Mouse (Mus musculus) left cerebral cortex, postnatal 25 days (tissue): ENCODE results near the gene Clpsl2. TPM values are rescaled to one million over a fixed set of nuclear protein-coding genes. Genes with fewer than 3 reads are reported as not detected.

Experiments
- DNase-seq, 2 experiments: peaks; one replicate each; pipeline ENCODE4 v3.0.0; 2022; ENCODE audit warnings: low spot score in 2 of 2, mixed read lengths in 1 of 2
- intact Hi-C: fragments of 180-260 bp; cut with DNase I; formaldehyde crosslinking; loops from one replicate; pipeline ENCODE4 v1.15.1; 2025
- microRNA-seq, 2 experiments: library from miRNA; unstranded; fragments of <30 nt; microRNA quantifications; one replicate each; pipeline ENCODE4 v1.2.0; 2022
- total RNA-seq, 2 experiments: library from RNA; stranded (reverse); gene quantifications; 2 replicates each; pipeline ENCODE4 v1.2.3; 2021

Clpsl2 gene
- total RNA-seq, 2 experiments from 2014 or later: not detected

GRCm38 (mm10) chr17:28600780-28601179, 51.6 kb downstream of the Clpsl2 start:
- intact Hi-C loops: no loop called here

DNA sequence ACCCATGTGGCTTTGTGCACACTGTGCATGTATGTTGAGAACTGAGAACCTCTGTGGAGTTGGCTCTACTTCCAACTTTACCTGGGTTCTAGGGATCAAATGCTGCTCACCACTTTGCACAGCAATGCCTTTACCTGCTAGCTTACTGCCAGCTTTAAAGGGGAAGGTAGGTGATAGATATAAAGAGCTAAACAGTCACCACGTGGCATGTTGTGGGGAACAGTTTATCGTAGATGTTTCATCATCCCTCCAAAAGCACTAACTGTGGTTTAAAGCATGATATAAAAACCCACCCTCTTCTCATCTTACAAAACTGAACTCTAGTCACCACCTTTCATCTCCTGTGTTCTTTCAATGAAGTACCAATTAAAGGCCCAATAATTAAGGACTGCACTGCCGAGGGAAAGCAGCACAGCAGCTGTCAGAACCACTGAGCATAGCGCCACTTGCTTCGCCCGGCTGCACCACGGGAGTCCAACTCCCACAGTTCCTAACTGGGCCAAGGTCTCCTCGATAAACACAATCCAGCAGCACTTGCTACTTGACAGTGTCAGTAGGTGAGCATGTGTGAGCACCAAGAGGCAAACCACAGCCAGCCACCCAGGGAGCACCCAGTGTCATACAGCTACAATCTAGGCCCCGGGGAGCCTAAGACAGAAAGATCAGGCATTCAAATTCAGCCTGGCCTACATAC, 52.5 kb downstream of the Clpsl2 start:
- intact Hi-C loops: no loop called here
- no peak for DNase-seq

More at GRCm38 (mm10) chr17:28600780-28601179, 51.6 kb downstream of the Clpsl2 start:
- no peak for DNase-seq

Small RNA genes within 50 kb of the gene (microRNA-seq; reads per million reads assigned to microRNA genes)
- 0 reads per million in 2 experiments for gene Gm25195
- 0 reads per million in 2 experiments for gene Mir6969

Other genes with a start within 250 kb of the Clpsl2 start
- 10 to 100 TPM; 24.0 to 25.7 TPM for gene Fance, start 235.9 kb upstream of the Clpsl2 start, total RNA-seq
- 100 to 1,000 TPM; 305 to 310 TPM for gene Rpl10a, start 220.9 kb upstream of the Clpsl2 start, total RNA-seq
- 1 to 10 TPM; 2.2 to 3.1 TPM for gene Tead3, start 198.6 kb upstream of the Clpsl2 start, total RNA-seq
- not detected for gene Tulp1, start 184.2 kb upstream of the Clpsl2 start, total RNA-seq
- 10 to 100 TPM; 46.4 to 53.2 TPM for gene Fkbp5, start 31.9 kb upstream of the Clpsl2 start, total RNA-seq
- not detected for gene Armc12, start 18.6 kb upstream of the Clpsl2 start, total RNA-seq
- gene Clps, start 11.4 kb downstream of the Clpsl2 start, total RNA-seq: not detected
- 1 to 10 TPM; 1.4 to 2.8 TPM for gene Lhfpl5, start 26.2 kb downstream of the Clpsl2 start, total RNA-seq
- gene Srpk1, start 73.3 kb downstream of the Clpsl2 start, total RNA-seq: 100 to 1,000 TPM in 1 of 2 experiments, 10 to 100 TPM in 1; 99.9 to 101 TPM
- gene Slc26a8, start 140.8 kb downstream of the Clpsl2 start, total RNA-seq: 1 to 10 TPM; 6.6 to 8.0 TPM
- gene Mapk14, start 141.9 kb downstream of the Clpsl2 start, total RNA-seq: 10 to 100 TPM; 91.8 to 92.8 TPM
- gene AC170998.1, start 176.7 kb downstream of the Clpsl2 start, total RNA-seq: 1 to 10 TPM; 2.2 to 3.6 TPM
- gene Mapk13, start 219.9 kb downstream of the Clpsl2 start, total RNA-seq: 1 to 10 TPM; 1.0 to 1.2 TPM